Mouse (Mus musculus) embryonic facial prominence, embryonic 14.5 days (tissue): ENCODE results near the gene Tle4. TPM values are rescaled to one million over a fixed set of nuclear protein-coding genes. Genes with fewer than 3 reads are reported as not detected.

Experiments
- ATAC-seq: fragments of 200-750 bp; cut with Nextera tagmentation; 2 replicates; pipeline ENCODE4 v1.8.0; 2017; ENCODE audit warnings: low read depth, moderate number of reproducible peaks, moderate TSS enrichment
- DNase-seq: peaks from one replicate; pipeline ENCODE4 v3.0.0-alpha.2; 2015; ENCODE audit warnings: low spot score
- H3K27ac ChIP-seq: fragments of 300-500 bp; sonication (generic); replicated peaks from 2 replicates; pipeline ENCODE4 v1.5.1; 2014; ENCODE audit warnings: low read depth, mild to moderate bottlenecking, low read length, moderate library complexity
- H3K27me3 ChIP-seq: fragments of 300-500 bp; sonication (generic); replicated peaks from 2 replicates; pipeline ENCODE4 v1.6.1; 2014; ENCODE audit warnings: low read length; ENCODE audit not compliant: control insufficient read depth, insufficient read depth
- H3K36me3 ChIP-seq: fragments of 300-500 bp; sonication (generic); 2 replicates; pipeline ENCODE4 v1.6.1; 2014; ENCODE audit warnings: low read length, mixed read lengths; ENCODE audit not compliant: control insufficient read depth, insufficient read depth
- H3K4me1 ChIP-seq: fragments of 300-500 bp; sonication (generic); 2 replicates; pipeline ENCODE4 v1.6.1; 2014; ENCODE audit warnings: antibody characterized with exemption, low read length; ENCODE audit not compliant: control insufficient read depth, insufficient read depth
- H3K4me2 ChIP-seq: fragments of 300-500 bp; sonication (generic); 2 replicates; pipeline ENCODE4 v1.6.1; 2014; ENCODE audit warnings: low read depth, mild to moderate bottlenecking, low read length, moderate library complexity, mixed read lengths
- H3K4me3 ChIP-seq: fragments of 300-500 bp; sonication (generic); 2 replicates; pipeline ENCODE4 v1.5.1; 2014; ENCODE audit warnings: low read depth, mild to moderate bottlenecking, low read length
- H3K9ac ChIP-seq: fragments of 300-500 bp; sonication (generic); 2 replicates; pipeline ENCODE4 v1.6.1; 2014; ENCODE audit warnings: low read depth, mild to moderate bottlenecking, low read length, moderate library complexity, mixed read lengths
- H3K9me3 ChIP-seq: fragments of 300-500 bp; sonication (generic); 2 replicates; pipeline ENCODE4 v1.6.1; 2016; ENCODE audit warnings: low read length; ENCODE audit not compliant: control insufficient read depth
- WGBS: fragments of 180-500 bp; shearing (Covaris S2); extraction: QIAGEN DNeasy Blood & Tissue Kit; methylation state at CpG from one replicate; pipeline ENCODE4 v1.1.7; 2014; 5-methylcytosine and 5-hydroxymethylcytosine counted together
- polyA plus RNA-seq: library from polyadenylated mRNA; unstranded; fragments of >200 nt; fragmentation: Nextera tagmentation; extraction: Ambion mirVana; gene quantifications from 2 replicates; pipeline ENCODE4 v1.2.1, GENCODE M21; 2014

Tle4 gene
- polyA plus RNA-seq, 1 experiment from 2014 or later: 14.3 TPM

- no peak for ATAC-seq
- Histone ChIP-seq H3K4me2 (peak overlapping the region; percentile 64), H3K9ac (peak overlapping the region; percentile 96), H3K9me3 (no peaks in the 10 kb centered on the region), H3K36me3 (0 out of 2 replicates have a peak, but pooled peaks cover 5% of the 10 kb centered on the region), H3K27ac (peak overlapping the region; percentile 97), H3K4me1 (peaks cover 33% of the 10 kb centered on the region), H3K27me3 (no peaks in the 10 kb centered on the region), H3K4me3 (peak overlapping the region; percentile 92)
- WGBS: under 1% methylated on average over 10 of the region's 12 CpGs
- no peak for DNase-seq
These were observed 1.4 kb downstream of the Tle4 start for GRCm38 (mm10) chr19:14596358-14596940.

- Histone ChIP-seq H3K27ac (no peak overlapping the region), H3K27me3 (no peaks in the 10 kb centered on the region), H3K4me2 (peak overlapping the region; percentile 64), H3K4me3 (peak overlapping the region; percentile 92), H3K9ac (0 out of 2 replicates have a peak overlapping the region, but pooled peaks have one; percentile 8), H3K4me1 (peaks cover 28% of the 10 kb centered on the region), H3K9me3 (no peaks in the 10 kb centered on the region), H3K36me3 (0 out of 2 replicates have a peak, but pooled peaks cover 5% of the 10 kb centered on the region)
- DNase-seq (peak; percentile 48), ATAC-seq (no peak)
- WGBS: 26% methylated on average over 11 of the region's 11 CpGs
These were observed 2.4 kb downstream of the Tle4 start for GRCm38 (mm10) chr19:14595390-14595997.

GRCm38 (mm10) chr19:14594537-14594936 is 3.3 kb downstream of the Tle4 start:
- H3K4me3 ChIP-seq: peak overlapping the region; percentile 92

GRCm38 (mm10) chr19:14591809-14592535 is 5.9 kb downstream of the Tle4 start:
- H3K36me3 ChIP-seq: 0 out of 2 replicates have a peak, but pooled peaks cover 5% of the 10 kb centered on the region
- WGBS: 50% methylated on average over 10 of the region's 10 CpGs
- no peak overlapping the region for H3K4me3 ChIP-seq
- peaks cover 32% of the 10 kb centered on the region for H3K4me1 ChIP-seq
- no peak overlapping the region for H3K27ac ChIP-seq
- DNase-seq: peak; percentile 68
- H3K4me2 ChIP-seq: peak overlapping the region; percentile 11; the same call in 1 of the 2 replicates
- H3K9me3 ChIP-seq: no peaks in the 10 kb centered on the region
- ATAC-seq: no peak
- H3K27me3 ChIP-seq: no peaks in the 10 kb centered on the region
- no peak overlapping the region for H3K9ac ChIP-seq

More at GRCm38 (mm10) chr19:14594537-14594936, 3.3 kb downstream of the Tle4 start:
- Histone ChIP-seq H3K4me2 (peak overlapping the region; percentile 64), H3K27ac (no peak overlapping the region), H3K36me3 (0 out of 2 replicates have a peak, but pooled peaks cover 5% of the 10 kb centered on the region), H3K9me3 (no peaks in the 10 kb centered on the region), H3K9ac (peak overlapping the region; percentile 15; the same call in 1 of the 2 replicates), H3K4me1 (peaks cover 20% of the 10 kb centered on the region), H3K27me3 (no peaks in the 10 kb centered on the region)
- no peak for DNase-seq
- WGBS: 55% methylated on average over 3 of the region's 3 CpGs
- no peak for ATAC-seq

- 70% methylated on average over 7 of the region's 7 CpGs for WGBS
- ATAC-seq (no peak), DNase-seq (no peak)
- no peak overlapping the region for H3K9ac ChIP-seq
- H3K36me3 ChIP-seq: 0 out of 2 replicates have a peak, but pooled peaks cover 5% of the 10 kb centered on the region
- no peak overlapping the region for H3K4me2 ChIP-seq
- no peak overlapping the region for H3K4me3 ChIP-seq
- no peaks in the 10 kb centered on the region for H3K27me3 ChIP-seq
- H3K4me1 ChIP-seq: peaks cover 46% of the 10 kb centered on the region
- H3K27ac ChIP-seq: no peak overlapping the region
- H3K9me3 ChIP-seq: no peaks in the 10 kb centered on the region
These were observed 7.7 kb downstream of the Tle4 start for GRCm38 (mm10) chr19:14590154-14590553.

GRCm38 (mm10) chr19:14588221-14589123 is 9.4 kb downstream of the Tle4 start:
- peak; percentile 89 for DNase-seq
- H3K4me1 ChIP-seq: peaks cover 43% of the 10 kb centered on the region
- peak; percentile 64 for ATAC-seq
- H3K4me3 ChIP-seq: no peak overlapping the region
- H3K9ac ChIP-seq: no peak overlapping the region
- no peak overlapping the region for H3K4me2 ChIP-seq
- H3K9me3 ChIP-seq: no peaks in the 10 kb centered on the region
- 11% methylated on average over 3 of the region's 3 CpGs for WGBS
- H3K36me3 ChIP-seq: 0 out of 2 replicates have a peak, but pooled peaks cover 5% of the 10 kb centered on the region
- H3K27ac ChIP-seq: no peak overlapping the region
- no peaks in the 10 kb centered on the region for H3K27me3 ChIP-seq

- ATAC-seq (no peak; the same call in 1 of the 2 replicates), DNase-seq (peak; percentile 40)
- Histone ChIP-seq H3K9me3 (no peaks in the 10 kb centered on the region), H3K4me3 (no peak overlapping the region), H3K4me1 (peaks cover 34% of the 10 kb centered on the region), H3K27me3 (no peaks in the 10 kb centered on the region), H3K4me2 (no peak overlapping the region), H3K36me3 (no peaks in the 10 kb centered on the region), H3K27ac (no peak overlapping the region), H3K9ac (no peak overlapping the region)
- 43% methylated on average over 3 of the region's 3 CpGs for WGBS
These were observed 11.7 kb downstream of the Tle4 start for GRCm38 (mm10) chr19:14586171-14586570.

GRCm38 (mm10) chr19:14585731-14586130 is 12.1 kb downstream of the Tle4 start:
- no peaks in the 10 kb centered on the region for H3K9me3 ChIP-seq
- no peaks in the 10 kb centered on the region for H3K36me3 ChIP-seq
- 72% methylated on average over 4 of the region's 4 CpGs for WGBS
- H3K4me3 ChIP-seq: no peak overlapping the region
- no peaks in the 10 kb centered on the region for H3K27me3 ChIP-seq
- H3K9ac ChIP-seq: no peak overlapping the region
- no peak overlapping the region for H3K4me2 ChIP-seq
- DNase-seq (no peak), ATAC-seq (no peak)
- H3K4me1 ChIP-seq: peaks cover 34% of the 10 kb centered on the region
- no peak overlapping the region; the same call in 1 of the 2 replicates for H3K27ac ChIP-seq
